Mouse (Mus musculus) left cerebral cortex, postnatal 36 days (tissue): ENCODE measurements at regions not wholly inside any gene's neighbourhood (a gene's known extent, or its start where the extent isn't known, plus 50 kb on each side); places are given as distances from the start of the nearest gene placed in this dataset.
A peak's percentile ranks its signal among the peaks of the same experiment; 100 is the strongest.

Experiments used
- DNase-seq, 2 experiments: peaks; one replicate each; pipeline ENCODE4 v3.0.0; 2021 to 2022; ENCODE audit warnings: low spot score in 2 of 2, mixed read lengths in 1 of 2
- intact Hi-C: fragments of 180-260 bp; cut with DNase I; formaldehyde crosslinking; loops from one replicate; pipeline ENCODE4 v1.15.1; 2025

DNA sequence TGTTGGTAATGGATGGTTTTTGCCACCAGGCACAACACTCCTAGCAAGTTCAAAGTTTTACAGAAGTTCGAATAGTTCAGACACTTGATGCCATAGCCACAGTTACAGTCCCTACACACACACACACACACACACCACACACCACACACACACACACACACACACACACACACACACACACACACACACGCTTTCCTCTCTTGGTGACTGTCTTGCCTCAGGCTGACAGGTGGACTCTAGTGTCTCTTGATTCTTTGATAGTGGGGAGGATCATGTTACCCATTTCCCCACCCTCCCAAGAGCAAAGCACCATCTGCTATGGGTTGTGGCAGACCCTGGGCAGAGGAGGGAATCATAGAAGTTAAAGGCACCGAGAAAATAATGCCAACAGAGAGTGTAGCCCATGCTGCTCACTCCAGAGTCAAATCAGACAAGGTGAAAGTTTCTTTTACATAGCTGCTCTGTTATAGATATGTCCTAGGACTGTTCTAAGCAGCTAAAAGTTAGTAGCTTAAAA, 75.9 kb downstream of the Klhl25 start:
- intact Hi-C loops = loop anchor here (10.0 kb wide), 1 partner anchor 471 kb away; no protein-coding TSS in a partner anchor
- DNase-seq = no peak

DNA sequence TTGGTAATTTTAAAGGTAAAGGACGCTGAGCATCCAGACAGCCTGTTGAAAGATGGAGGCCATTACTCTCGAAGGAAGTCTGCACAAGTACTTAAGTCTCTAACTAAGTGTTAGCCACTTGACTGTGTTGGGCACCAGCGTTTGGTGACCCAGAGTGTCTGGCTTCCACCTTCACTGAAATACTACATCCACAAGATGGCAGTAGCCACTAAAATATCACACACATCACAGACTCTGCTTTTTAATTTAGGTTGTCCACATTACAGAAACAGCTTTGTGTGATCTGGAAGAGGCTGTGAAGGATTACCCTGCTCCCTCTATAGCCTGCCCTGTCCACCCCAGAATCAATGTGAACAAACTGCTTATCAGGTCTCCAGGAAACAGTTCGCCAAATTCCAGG, 79.4 kb downstream of the Klhl25 start:
- intact Hi-C loops = loop anchor here (2.0 to 10.0 kb wide), 2 partner anchors 427 to 467 kb away; no protein-coding TSS in a partner anchor
- DNase-seq = peak in 1 of 2 experiments; percentile 15

DNA sequence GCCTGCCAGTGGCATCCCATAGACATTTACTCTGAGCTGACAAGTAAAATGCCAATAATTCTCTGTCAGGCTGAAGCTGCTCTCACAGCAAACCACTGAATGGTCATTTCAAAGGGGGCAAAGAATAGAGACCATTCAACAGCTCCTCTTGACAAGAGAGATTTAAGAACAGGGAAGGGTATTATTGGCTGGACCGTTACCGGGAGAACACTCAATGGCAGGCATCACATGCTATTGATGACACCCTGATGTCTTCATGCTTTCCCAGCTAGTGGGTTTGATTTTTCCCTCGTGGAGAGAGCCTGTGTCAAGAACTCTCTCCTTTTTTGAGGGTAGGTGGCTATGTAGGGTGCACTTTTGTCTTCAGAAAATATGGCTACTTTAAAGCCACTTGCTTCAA, 95.7 kb downstream of the Klhl25 start:
- DNase-seq = no peak
- intact Hi-C loops = no loop called here

DNA sequence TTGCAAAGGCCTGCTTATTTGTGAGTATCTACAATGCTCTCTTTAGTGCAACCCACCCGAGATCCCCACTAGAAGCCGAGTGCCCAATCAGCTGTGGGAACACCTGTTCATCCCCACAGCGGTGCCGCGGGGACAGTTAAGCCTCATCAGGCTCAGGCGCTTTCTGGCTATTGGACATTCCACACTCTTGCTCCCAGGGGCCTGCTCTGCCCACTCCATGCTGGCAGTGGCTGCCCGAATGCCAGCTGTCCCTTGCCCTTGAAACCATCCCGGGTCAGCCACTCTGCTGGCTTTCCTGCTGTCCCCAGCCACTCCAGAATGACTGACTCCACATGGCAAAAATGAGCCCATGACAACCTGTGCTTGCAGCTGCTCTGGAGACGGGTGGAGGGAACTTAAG, 107.6 kb downstream of the Klhl25 start:
- intact Hi-C loops = no loop called here
- DNase-seq = no peak

DNA sequence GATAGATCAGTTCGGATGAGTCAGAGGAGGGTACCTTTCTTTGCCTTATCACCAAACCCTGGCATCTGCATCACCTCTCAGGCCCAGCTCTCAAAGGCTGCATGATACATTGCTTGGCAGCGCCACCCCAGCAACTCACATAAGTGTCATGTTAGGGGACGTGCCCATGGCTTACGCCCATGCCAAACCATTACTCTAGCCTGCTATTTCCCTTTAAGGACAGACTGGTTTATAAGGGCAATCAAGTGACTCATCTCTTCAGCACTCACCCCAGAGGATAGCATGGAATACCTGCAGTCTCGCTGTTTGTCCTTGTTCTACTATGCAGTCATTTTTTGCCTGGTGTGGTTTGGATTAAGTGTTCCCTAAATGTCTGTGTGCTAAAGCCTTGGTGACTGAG, 109.3 kb downstream of the Klhl25 start:
- intact Hi-C loops = no loop called here
- no peak for DNase-seq

DNA sequence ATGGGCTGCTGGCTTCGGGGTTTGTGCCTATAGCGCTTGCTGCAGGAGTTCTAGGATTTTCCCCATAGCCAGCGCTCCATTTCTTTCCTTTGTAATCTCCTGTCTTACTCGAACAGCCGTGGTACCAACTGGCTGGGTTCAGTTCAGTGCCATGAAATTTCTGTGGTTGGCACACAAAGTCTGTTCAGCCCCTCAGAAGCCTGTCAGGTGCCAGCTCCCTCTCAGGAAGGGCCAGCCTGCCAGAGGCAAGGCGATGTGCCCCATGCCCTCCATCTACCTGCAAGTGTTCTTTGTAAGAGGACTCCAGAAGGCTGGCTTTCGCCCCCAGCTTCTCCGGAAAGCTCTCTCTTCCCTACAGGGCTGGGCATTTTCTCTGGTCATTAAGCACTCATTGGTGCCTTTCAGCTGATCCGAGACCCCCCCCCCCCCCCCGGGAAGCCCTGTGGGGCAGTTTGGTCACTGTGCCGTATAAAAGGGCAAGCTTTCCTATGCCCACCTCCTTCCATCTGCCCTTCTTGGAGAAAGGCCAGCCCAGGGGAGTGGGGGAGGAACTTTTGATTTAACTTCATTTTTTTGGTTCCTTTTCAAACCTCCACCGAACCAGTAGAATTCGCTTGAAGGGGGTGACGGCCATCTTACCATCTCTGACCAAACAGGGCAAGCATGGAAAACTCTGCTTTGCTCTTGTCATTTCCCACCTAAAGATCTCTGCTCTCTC, 112.0 kb downstream of the Klhl25 start:
- no peak for DNase-seq
- intact Hi-C loops = no loop called here

DNA sequence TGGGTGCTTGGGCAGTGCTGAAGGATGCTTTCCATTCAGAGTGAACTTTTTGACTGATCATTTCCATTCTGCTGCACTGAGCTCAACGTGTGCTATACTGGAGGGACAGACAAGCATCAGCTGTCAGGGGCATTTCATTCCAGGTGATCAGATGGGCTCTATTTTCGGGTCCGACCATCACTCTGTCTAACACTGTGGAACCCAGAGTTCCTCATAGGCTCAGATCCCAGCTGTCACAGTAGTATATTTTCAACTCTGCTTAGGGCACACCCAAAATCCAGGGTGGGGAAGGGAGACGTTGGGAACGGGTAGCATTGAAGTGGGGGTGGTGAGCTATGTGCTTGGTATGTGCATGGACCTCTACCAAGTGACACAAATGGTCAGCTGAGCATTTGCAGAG, 120.1 kb downstream of the Klhl25 start:
- intact Hi-C loops = no loop called here
- no peak for DNase-seq

DNA sequence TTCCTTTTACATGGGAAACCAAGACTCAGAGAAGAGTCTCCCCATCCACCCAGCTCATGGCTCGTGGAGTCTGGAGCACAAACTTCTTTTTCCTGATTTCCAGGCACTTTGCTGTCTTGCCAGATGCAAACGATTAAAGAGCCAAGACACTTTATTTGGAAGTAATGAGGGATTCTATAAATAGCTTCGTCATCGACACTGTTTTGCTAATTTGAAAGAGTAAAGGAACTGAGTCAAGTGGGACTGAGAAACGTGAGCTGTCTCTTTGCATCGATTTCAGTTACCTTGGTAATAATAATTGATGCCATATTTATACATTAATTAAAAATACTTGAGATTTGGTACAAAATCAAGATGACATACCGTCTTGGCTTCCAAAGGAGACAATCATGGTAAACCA, 122.8 kb downstream of the Klhl25 start:
- intact Hi-C loops = no loop called here
- DNase-seq = no peak

DNA sequence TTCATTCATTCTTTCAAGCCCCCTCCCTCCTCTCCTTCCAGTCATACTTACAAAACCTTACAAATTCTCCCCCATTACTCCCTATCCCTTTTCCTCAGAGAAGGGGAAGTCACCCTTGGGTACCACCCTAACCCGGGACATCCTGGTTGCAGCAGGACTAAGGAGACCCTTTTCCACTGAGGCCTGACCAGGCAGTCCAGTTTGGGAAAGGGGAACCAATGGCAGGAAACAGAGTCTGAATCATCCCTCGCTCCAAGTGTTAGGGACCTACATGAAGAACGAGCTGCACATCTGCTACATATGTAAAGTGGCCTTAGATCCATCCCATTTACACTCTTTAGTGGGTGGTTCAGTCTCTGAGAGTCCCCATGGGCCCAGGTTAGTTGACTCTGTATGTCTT, 123.6 kb downstream of the Klhl25 start:
- intact Hi-C loops = no loop called here

DNA sequence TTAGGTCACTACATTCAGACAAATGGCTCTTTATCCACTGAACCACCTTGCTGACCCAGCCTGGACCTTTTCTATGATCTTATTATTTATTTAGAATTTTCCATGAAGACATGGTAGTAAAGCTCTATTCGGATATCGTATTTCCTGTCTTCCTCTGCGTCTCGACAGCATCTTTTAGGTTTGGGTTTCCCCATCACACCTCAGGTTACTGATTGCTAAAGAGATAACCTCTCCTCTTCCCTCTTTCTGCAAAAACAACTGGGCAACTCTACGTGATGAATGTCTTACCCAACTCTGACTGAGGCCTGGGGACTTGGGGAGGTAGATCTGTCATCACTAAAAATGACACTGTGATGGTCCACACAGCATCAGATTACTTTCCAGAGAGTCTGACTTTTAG, 133.4 kb downstream of the Klhl25 start:
- DNase-seq = no peak
- intact Hi-C loops = no loop called here

More for the DNA sequence above, 123.6 kb downstream of the Klhl25 start:
- DNase-seq = no peak

DNA sequence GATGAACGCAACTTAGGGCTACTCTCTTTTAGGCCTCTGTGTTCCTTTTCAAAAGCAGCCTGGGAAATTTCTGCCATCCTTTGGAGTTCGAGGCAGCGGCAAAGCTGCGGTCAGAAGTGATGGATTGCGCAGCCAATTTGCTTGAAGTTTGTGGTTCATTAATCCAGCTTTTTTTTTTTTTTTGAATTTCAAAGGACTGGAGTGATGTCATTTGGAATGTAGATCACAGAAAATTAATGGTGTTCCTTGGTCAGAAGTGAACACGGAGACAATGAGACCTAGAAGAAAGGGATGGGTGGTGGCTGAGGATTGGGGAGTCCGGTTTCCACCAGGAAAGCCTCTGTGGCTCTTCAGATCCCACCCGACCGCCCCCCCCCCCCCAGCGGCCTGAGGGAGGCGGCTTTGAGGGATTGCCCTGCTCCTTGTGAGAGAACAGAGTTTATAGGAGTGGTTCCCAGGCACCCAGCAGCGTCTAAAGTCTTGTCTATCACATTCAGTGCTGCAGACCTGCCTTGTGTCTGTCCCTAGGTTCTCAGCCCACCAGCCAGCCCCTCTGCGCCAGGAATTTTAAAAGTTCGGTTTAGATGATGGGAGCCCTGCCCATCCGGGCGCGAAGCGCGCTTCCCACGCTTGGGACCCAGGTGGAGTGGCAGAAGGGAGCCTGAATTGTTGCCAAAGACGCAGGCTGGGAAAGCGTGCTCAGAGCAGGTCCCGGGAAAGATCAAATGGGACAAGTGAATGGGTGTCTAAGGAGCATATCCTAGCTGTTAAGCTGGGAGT, 135.1 kb downstream of the Klhl25 start:
- intact Hi-C loops = no loop called here
- DNase-seq = peak in 1 of 2 experiments; percentile 19

DNA sequence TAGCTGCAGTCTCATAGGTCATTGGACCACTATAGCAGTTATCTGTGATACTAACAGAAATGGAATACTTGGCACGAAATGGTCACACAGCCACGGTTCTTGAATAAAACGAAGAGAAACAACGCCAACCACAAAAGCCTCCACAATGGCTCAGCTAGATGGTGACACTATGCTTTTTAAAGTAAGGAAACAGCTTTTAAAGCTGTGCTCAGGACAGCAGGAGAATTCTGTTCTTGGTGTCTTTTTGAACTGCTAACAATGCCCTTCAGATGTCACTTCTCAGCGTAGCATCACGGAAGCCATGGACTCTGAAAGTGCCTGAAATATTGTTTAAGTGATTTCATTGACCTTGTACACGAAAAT, 135.7 kb downstream of the Klhl25 start:
- intact Hi-C loops = no loop called here
- DNase-seq = no peak

DNA sequence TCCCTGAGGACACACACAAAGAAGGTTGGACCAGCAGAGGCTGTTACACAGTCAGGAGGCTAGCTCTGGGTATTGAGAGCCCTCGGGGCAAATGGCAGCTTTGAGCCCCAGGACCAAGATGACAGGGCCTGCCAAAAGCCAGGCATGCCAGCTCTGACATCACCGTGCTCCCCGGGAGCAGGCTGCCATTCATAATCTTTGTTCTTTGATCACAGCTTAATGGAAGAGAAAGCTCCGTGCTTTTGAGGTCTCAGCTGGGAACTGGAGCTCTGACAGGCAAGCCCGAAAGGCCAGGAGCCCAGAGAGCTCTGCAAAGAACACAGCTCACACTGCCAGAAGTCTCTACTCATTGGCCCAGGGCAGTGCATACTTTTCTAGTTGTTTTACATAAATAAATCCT, 150.7 kb downstream of the Klhl25 start:
- DNase-seq = no peak
- intact Hi-C loops = no loop called here

DNA sequence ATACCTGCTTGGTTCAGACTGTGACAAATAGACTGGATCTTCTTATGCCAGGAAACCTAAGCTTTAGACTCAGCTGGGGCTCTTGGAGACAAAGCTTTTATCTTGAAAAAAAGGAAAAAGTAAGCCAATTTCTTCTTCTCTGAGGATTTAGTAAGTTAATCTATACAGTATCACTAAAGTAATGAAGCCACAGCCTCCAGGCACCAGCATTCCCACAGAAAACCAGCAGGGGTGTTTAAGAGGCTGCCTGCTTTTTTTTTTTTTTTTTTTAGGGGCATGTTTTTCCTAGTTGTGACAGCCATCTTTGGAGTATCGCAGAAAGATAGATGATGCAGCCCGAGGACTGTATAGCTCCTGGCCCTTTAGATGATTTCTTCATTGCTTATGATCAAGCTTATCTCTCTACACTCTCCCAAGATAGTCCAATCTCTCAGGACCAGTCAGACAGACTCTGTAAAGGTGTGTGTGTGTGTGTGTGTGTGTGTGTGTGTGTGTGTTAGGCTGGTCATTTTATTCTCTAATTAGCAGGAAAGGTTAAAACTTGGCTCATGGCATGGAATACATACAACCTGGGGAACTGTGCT, 151.3 kb downstream of the Klhl25 start:
- no peak for DNase-seq
- intact Hi-C loops = no loop called here

DNA sequence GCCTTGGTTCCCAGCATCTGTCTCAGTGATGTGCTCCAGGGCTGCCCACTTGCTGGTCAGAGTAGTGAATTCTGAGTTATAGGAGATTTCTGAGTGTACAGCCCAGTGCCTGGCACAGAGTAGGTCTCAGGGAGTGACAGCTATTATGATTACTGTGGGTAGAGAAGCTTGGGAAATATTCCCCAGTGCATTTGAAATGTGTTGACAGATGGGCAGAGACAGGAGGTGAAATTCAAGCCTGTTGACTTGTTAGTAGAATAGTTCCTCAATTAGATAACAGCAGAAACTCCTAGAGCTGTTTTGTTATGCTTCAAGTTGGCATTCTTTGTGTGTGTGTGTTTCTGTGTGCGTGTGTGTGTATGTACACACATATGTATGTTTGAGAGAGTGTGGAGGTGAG, 152.9 kb downstream of the Klhl25 start:
- intact Hi-C loops = no loop called here
- no peak for DNase-seq

DNA sequence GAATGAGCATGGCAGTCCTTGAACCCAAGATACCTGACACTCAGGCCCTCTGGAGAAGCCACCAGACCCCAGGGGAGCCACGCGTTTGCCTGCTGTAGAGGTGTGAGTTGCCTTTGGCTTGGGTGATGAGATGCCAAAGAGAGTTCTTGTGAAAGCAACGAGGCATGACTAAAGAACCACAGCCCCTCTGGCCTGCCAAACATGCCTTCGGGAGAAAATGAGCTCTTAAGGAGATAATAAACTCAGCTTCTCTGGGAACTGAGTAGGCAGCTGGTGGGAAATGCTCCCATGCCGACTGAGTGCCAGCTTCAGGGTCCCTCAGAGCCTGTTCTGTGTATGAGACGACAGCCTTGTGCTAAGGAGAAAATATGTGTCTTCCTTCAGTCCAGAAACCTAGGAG, 160.1 kb downstream of the Klhl25 start:
- DNase-seq = no peak
- intact Hi-C loops = no loop called here

DNA sequence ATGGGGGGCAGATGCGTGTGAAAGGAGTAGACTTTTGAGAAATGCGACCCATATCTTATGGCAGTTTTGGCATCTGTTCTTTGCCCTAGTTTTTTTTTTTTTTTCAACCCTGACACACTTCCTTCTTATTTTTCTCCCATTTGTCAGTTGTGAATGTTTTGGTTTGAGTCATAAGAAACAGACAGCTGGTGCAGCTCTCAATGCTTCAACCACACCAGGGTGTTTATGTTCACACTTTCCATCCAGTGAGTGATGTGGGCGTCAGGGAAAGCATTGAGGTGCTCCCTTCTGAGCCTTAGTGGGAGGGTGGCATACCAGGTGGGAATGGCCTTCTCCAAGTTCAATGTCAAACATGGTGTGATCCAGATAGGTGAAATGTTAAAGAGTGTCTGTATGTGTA, 181.9 kb upstream of the Agbl1 start:
- intact Hi-C loops = no loop called here
- DNase-seq = peak; percentile 10 to 32

DNA sequence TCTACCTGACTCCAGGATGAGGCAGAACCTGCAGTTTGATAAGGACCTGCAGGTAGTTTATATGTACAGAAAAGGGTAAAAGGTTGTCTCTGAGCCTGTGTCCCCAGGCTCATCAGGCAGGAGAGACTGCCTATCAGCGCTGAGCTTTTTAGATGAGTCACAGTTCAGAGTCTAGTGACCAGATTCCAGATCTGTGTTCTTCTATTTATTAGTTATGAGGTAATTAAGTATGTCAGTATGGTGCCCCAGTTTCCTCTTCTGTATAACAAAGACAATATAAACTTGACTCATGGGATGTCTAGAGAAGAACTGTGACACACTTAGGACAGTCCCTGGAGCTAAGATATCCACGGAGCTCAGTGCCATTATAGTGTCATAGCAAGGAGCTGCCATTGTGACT, 180.3 kb upstream of the Agbl1 start:
- no peak for DNase-seq
- intact Hi-C loops = no loop called here

DNA sequence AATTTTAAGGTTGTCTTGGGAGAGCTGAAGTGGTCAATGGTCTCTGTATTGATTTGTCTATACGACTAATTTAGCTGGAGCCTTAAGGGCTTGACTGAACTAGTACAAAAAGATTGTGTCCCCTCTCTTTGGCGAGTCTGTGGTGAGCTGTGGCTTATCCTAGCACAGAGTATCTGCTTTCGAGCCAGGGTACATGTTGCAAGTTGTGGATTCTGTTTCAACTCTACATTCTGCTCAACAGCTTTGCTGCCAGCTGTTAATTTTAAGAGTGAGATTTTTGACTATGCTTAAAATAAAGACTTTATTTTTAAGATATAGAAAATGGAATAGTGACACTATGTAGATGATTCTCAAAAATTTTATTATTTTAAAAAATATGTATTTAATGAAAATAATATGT, 175.8 kb upstream of the Agbl1 start:
- intact Hi-C loops = no loop called here
- DNase-seq = no peak

DNA sequence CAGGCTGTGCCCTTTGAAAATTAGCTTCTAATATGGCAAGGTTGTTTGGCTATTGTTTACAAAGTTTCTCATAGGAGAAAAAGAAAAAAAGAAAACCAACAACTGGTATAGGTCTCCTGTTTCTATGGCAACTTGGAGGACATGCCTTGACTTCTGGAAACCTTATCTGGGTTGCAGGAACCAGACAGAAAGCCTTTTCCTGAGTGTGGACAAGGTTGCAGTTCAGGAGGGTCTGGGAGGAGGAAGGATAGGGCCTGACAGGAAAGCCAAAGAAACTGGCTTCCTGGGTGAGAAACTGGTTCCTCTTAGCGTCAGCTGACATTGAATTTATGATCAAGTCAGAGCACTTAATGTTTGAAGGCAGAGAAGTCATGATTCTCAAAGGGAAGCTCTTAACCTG, 130.5 kb upstream of the Agbl1 start:
- intact Hi-C loops = no loop called here
- no peak for DNase-seq
